Mouse (Mus musculus) intestine, embryonic 16.5 days (tissue): ENCODE data around the gene Dhx58. TPM values are rescaled to one million over a fixed set of nuclear protein-coding genes. Genes with fewer than 3 reads are reported as not detected.

Source experiments
- ATAC-seq: fragments of 200-750 bp; cut with Nextera tagmentation; 2 replicates; pipeline ENCODE4 v1.8.0; 2017; ENCODE audit warnings: moderate TSS enrichment, moderate library complexity
- H3K27ac ChIP-seq: fragments of 300-500 bp; sonication (generic); 2 replicates; pipeline ENCODE4 v1.5.1; 2014; ENCODE audit warnings: mild to moderate bottlenecking, low read length
- H3K27me3 ChIP-seq: fragments of 300-500 bp; sonication (generic); replicated peaks from 2 replicates; pipeline ENCODE4 v1.6.1; 2014; ENCODE audit warnings: low read length, control low read depth, mixed read lengths; ENCODE audit not compliant: control insufficient read depth, insufficient read depth
- H3K36me3 ChIP-seq: fragments of 300-500 bp; sonication (generic); 2 replicates; pipeline ENCODE4 v1.6.1; 2014; ENCODE audit warnings: low read length, control low read depth; ENCODE audit not compliant: control insufficient read depth, insufficient read depth
- H3K4me1 ChIP-seq: fragments of 300-500 bp; sonication (generic); 2 replicates; pipeline ENCODE4 v1.6.1; 2014; ENCODE audit warnings: low read length, control low read depth, mixed read lengths; ENCODE audit not compliant: control insufficient read depth, insufficient read depth
- H3K4me2 ChIP-seq: fragments of 300-500 bp; sonication (generic); 2 replicates; pipeline ENCODE4 v1.6.1; 2014; ENCODE audit warnings: low read depth, low read length, control low read depth
- H3K4me3 ChIP-seq: fragments of 300-500 bp; sonication (generic); 2 replicates; pipeline ENCODE4 v1.5.1; 2014; ENCODE audit warnings: mild to moderate bottlenecking, low read length
- H3K9ac ChIP-seq: fragments of 300-500 bp; sonication (generic); 2 replicates; pipeline ENCODE4 v1.6.1; 2014; ENCODE audit warnings: low read depth, low read length
- H3K9me3 ChIP-seq: fragments of 300-500 bp; sonication (generic); 2 replicates; pipeline ENCODE4 v1.6.1; 2016; ENCODE audit warnings: low read length, control low read depth; ENCODE audit not compliant: control insufficient read depth
- WGBS: fragments of 180-500 bp; shearing (Covaris S2); extraction: QIAGEN DNeasy Blood & Tissue Kit; methylation state at CpG from one replicate; pipeline ENCODE4 v1.1.7; 2014; 5-methylcytosine and 5-hydroxymethylcytosine counted together
- polyA plus RNA-seq: library from polyadenylated mRNA; unstranded; fragments of >200 nt; fragmentation: Nextera tagmentation; extraction: Ambion mirVana; gene quantifications from 2 replicates; pipeline ENCODE4 v1.2.1, GENCODE M21; 2015

Gene Dhx58
- polyA plus RNA-seq, 1 experiment from 2014 or later = 3.4 TPM

DNA sequence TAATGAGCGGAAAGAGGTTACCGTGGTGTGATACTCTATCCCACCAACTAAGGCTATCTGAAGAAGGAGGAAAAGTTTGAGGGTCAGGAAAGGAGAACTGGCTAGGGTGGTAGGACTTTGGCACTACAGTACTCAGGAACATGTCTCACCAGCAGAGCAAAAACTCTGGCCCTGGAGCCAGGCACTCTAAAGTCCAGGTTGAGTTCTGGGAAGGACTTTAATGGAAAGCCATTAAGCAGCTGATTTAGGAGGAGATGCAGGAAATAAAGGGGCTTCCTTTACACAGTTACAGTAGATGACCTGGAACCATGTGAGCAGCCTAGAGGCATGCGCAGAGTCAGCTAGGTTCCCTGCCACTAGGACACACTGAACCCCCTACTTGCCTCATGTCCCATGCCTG, 23.1 kb upstream of the Dhx58 start:
- no peaks in the 10 kb centered on the region for H3K27me3 ChIP-seq
- H3K4me1 ChIP-seq = peaks cover 26% of the 10 kb centered on the region
- no peaks in the 10 kb centered on the region for H3K36me3 ChIP-seq
- no peak for ATAC-seq
- 93% methylated on average over 3 of the region's 3 CpGs for WGBS
- no peak overlapping the region for H3K4me3 ChIP-seq
- H3K27ac ChIP-seq = no peak overlapping the region
- H3K9me3 ChIP-seq = no peaks in the 10 kb centered on the region
- no peak overlapping the region for H3K9ac ChIP-seq
- no peak overlapping the region for H3K4me2 ChIP-seq

DNA sequence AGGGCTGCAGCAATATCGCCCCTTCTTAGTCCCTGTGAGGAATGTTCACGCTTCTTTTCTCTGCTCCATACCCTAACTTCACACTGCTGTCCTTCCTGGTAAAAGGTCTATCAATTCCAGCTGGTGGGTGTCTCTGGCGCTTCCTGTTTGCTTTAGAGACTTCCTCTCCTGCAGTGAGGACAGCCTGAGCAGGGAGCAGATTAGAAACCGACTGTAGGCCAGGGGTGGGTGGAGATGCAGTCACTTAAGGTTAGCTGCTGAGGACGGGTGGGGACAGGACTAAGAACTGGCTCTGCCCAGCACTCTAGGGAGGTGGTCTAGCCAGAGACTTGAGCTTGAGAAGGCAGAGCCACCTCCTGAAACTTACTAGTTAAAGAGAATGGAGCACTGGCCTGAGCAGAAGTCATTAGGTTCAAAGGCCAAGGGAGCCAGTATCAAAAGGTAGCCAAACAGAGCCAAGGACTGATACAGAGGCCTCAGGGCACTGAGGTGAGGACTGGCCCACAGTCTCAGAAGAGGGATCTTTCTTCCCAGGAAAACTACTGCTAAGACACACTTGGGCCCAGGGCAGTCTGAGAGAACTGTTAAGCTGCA, 20.9 kb upstream of the Dhx58 start:
- Histone ChIP-seq H3K36me3 (no peaks in the 10 kb centered on the region), H3K4me1 (peaks cover 43% of the 10 kb centered on the region), H3K27me3 (no peaks in the 10 kb centered on the region), H3K27ac (peak overlapping the region; percentile 76), H3K9me3 (no peaks in the 10 kb centered on the region), H3K9ac (peak overlapping the region; percentile 9; the same call in 1 of the 2 replicates), H3K4me2 (no peak overlapping the region), H3K4me3 (no peak overlapping the region)
- WGBS = 20% methylated on average over 5 of the region's 5 CpGs
- ATAC-seq = peak; percentile 54

DNA sequence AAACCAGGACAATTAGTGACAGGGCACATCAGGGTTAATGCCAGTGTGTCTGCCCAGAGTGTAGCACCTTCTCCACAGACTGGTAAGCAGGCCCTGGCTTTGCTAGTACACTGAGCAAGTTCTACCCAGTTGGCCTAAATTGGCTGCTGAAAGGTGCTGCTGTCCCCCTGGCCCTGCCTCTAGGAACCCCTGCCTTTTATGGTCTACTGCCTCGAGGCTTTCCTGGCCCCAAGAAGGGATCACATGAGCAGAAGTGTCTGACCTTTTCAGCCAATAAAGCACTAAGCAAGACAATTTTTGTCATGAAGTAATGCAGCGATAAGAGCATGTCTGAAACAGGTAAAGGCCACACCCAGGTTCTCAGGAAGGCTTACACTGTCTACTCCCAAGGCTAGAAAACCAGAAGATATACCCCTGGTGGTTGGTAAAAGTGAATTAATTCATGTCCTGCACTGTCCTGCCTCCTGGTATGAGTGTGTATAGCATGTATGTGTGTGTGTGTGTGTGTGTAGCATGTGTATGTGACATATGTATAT, 18.5 kb upstream of the Dhx58 start:
- Histone ChIP-seq H3K9ac (no peak overlapping the region; the same call in 1 of the 2 replicates), H3K4me1 (peaks cover 46% of the 10 kb centered on the region), H3K4me3 (no peak overlapping the region), H3K27ac (peak overlapping the region; percentile 71), H3K27me3 (no peaks in the 10 kb centered on the region), H3K4me2 (no peak overlapping the region), H3K36me3 (peaks cover 3% of the 10 kb centered on the region), H3K9me3 (no peaks in the 10 kb centered on the region)
- WGBS = 33% methylated on average over 2 of the region's 2 CpGs
- peak; percentile 70 for ATAC-seq

DNA sequence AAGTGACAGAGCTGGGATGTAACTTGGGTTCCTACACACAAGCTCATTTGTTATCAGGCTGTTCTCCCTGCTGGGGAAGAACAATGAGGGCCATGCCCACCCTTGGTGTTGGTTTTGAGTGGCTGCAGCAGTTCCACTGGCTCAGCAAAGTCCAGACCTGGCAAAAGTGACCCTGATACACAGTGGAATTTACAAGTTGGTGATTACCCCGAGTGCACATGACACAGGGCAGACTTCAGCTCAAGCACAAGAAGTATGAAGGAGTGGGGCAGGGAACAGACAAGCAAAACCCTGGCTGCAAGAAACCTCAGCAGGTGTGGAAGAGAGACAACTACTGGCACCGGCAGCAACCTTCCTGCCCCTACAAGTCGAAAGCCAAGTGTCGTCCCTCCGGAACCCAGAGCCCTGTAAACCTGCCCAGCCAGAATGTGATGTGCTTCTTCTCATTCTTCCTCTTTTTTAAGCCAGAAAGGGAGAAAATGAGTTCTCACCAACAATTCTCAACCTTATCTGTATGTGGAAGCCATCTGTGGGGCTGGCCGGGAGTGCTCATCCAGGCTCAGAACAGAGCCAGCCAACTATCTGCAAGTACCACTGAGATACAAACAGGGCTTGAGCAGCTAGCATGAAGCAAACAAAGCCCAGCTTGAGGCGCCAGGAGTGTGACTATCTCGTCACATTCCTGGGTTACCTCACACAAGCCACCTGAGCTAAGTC, 17.9 kb upstream of the Dhx58 start:
- H3K36me3 ChIP-seq = peaks cover 3% of the 10 kb centered on the region
- peak; percentile 31 for ATAC-seq
- H3K4me1 ChIP-seq = peaks cover 46% of the 10 kb centered on the region
- no peak overlapping the region for H3K4me3 ChIP-seq
- H3K9ac ChIP-seq = no peak overlapping the region; the same call in 1 of the 2 replicates
- no peaks in the 10 kb centered on the region for H3K9me3 ChIP-seq
- H3K27me3 ChIP-seq = no peaks in the 10 kb centered on the region
- H3K27ac ChIP-seq = peak overlapping the region; percentile 71
- no peak overlapping the region for H3K4me2 ChIP-seq
- WGBS = 68% methylated on average over 8 of the region's 8 CpGs

DNA sequence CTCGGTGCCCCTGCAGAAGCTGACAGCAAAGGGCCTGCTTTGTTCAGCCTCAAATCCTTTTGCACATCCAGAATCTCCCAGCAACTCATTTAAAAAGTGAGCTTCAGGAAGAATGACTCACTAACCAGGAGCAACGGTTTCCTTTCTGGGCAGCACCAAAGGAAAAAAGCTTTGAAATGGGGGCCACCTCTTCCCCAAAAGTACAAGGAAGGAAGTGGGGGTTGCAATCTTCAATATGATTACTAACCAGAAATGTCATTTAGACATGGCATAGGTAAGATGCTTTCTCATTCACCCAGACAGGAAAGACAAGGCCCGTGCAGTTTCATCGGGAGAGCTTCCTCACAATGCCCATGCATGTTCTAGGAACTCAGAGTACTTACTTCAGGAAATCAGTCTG, 17.2 kb upstream of the Dhx58 start:
- Histone ChIP-seq H3K36me3 (peaks cover 3% of the 10 kb centered on the region), H3K4me3 (no peak overlapping the region), H3K27ac (peak overlapping the region; percentile 71), H3K27me3 (no peaks in the 10 kb centered on the region), H3K4me1 (peaks cover 46% of the 10 kb centered on the region), H3K9me3 (no peaks in the 10 kb centered on the region), H3K9ac (no peak overlapping the region), H3K4me2 (no peak overlapping the region)
- ATAC-seq = no peak
- 66% methylated on average over 4 of the region's 4 CpGs for WGBS

DNA sequence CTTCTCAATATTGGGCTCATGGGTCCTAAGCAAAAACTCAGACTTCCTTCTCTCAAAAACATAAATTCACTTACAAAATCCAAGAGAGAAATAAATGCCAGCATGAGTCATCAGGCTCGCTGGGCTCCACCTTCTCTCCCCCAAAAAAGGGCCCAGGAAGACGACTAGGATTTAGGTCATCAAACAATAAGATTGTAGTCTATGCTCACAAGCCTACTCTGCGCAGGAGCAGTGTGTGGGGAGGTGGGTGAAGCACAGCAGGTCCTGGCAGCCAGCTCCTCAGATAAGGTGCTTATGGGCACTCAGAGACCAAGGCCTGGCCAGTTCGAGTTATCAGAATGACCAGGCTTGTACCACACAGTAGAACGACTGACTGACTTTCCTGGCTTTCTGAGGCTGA, 16.3 kb upstream of the Dhx58 start:
- H3K36me3 ChIP-seq = peaks cover 3% of the 10 kb centered on the region
- WGBS = 66% methylated on average over 5 of the region's 5 CpGs
- no peaks in the 10 kb centered on the region for H3K9me3 ChIP-seq
- no peaks in the 10 kb centered on the region for H3K27me3 ChIP-seq
- no peak overlapping the region for H3K27ac ChIP-seq
- peaks cover 42% of the 10 kb centered on the region for H3K4me1 ChIP-seq
- ATAC-seq = no peak
- no peak overlapping the region for H3K9ac ChIP-seq
- H3K4me2 ChIP-seq = no peak overlapping the region
- no peak overlapping the region for H3K4me3 ChIP-seq

DNA sequence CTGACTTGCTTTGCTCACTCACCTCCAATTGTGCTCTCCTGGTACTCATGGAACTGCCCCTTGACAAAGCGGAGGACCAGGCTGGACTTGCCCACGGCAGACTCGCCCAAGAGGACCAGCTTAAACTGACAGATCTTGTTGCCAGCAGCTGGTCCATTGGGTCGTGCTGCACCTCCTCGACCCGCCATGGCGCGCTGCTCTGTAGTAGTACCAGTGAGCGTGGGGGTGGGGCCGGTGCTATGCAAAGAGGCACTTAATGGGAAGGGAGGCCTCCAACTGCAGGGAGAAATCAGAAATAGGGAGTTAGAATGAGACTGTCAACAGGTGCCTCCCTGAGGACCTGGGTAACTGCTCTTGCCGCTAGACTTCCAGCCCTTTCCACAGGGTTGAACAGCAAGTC, 15.8 kb upstream of the Dhx58 start:
- no peaks in the 10 kb centered on the region for H3K27me3 ChIP-seq
- ATAC-seq = no peak
- H3K4me3 ChIP-seq = no peak overlapping the region
- 81% methylated on average over 11 of the region's 11 CpGs for WGBS
- H3K4me2 ChIP-seq = no peak overlapping the region
- H3K27ac ChIP-seq = peak overlapping the region; percentile 21; the same call in 1 of the 2 replicates
- H3K9ac ChIP-seq = no peak overlapping the region
- peaks cover 3% of the 10 kb centered on the region for H3K36me3 ChIP-seq
- peaks cover 37% of the 10 kb centered on the region for H3K4me1 ChIP-seq
- H3K9me3 ChIP-seq = no peaks in the 10 kb centered on the region

DNA sequence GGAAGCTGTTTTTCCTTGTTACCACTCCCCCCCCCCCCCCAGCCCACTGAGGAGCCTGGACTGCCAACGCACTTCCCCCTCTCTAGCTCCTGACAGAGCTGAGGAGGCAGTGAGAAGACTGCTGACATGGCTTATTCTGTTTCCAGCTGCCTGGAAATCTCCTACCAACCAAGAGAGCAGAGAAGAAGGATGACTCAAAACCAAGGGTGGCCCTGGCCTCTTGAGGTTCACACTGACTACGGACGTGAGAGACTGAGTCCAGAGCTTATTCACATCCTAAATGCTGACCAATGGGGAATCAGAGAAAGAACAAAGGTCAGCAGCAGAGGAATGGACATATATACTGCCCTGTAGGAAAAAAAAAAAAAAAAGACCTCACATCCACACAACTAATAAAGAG, 15.2 kb upstream of the Dhx58 start:
- WGBS = 88% methylated on average over 3 of the region's 3 CpGs
- Histone ChIP-seq H3K9ac (no peak overlapping the region), H3K27me3 (no peaks in the 10 kb centered on the region), H3K4me2 (no peak overlapping the region), H3K9me3 (no peaks in the 10 kb centered on the region), H3K4me1 (peaks cover 35% of the 10 kb centered on the region), H3K27ac (no peak overlapping the region), H3K36me3 (peaks cover 3% of the 10 kb centered on the region), H3K4me3 (no peak overlapping the region)
- ATAC-seq = no peak

DNA sequence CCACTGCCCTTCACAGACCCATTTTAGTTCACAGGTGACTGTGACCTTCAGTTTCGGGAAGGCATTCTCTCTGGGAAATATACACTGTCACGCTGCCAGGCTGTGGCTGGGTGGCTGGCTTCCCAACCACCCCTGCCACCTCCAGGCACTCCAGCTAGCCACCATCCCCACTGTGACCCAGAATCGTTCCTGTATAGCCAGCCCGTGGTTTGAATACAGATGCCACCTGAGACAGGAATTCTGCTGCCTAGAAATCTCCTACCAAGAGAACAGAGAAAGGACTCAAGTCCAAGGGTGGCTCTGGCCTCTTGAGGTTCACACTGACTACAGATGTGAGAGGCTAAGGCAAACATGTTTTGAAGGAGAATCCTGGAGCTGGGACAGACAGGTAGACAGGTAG, 14.8 kb upstream of the Dhx58 start:
- no peak overlapping the region for H3K4me3 ChIP-seq
- peaks cover 36% of the 10 kb centered on the region for H3K4me1 ChIP-seq
- WGBS = 88% methylated on average over 4 of the region's 4 CpGs
- H3K36me3 ChIP-seq = peaks cover 3% of the 10 kb centered on the region
- no peak overlapping the region for H3K4me2 ChIP-seq
- H3K27ac ChIP-seq = no peak overlapping the region
- no peaks in the 10 kb centered on the region for H3K27me3 ChIP-seq
- ATAC-seq = no peak
- no peak overlapping the region for H3K9ac ChIP-seq
- no peaks in the 10 kb centered on the region for H3K9me3 ChIP-seq
